Mouse (Mus musculus): ENCODE measurements around the gene Fgl2. TPM values are rescaled to one million over a fixed set of nuclear protein-coding genes. Genes with fewer than 3 reads are reported as not detected.
"Not testable (repeated sequence)": the region's sequence is repeated elsewhere in the genome, so short reads cannot be mapped to it uniquely, and the experiment has no call there.

The Fgl2 gene
- total RNA-seq (2014; fragmentation: Nextera tagmentation) (1.2 and 1.8 TPM in 2 replicates), total RNA-seq (2017) (1.6 and 5.8 TPM in 2 replicates)

GRCm38 (mm10) chr5:21372493-21373179, at the start of gene Fgl2:
TSS of gene Fgl2 (plus strand) at chr5:21372642.
- ATAC-seq (replicated peaks; ENCODE audit: low FRiP score, low TSS enrichment, poor library complexity, severe bottlenecking), result peak; percentile 92

- ATAC-seq (replicated peaks; ENCODE audit: low FRiP score, low TSS enrichment, poor library complexity, severe bottlenecking), result peak; percentile 97
These were observed 45.9 kb upstream of the Fgl2 start for GRCm38 (mm10) chr5:21326494-21326893.

GRCm38 (mm10) chr5:21328560-21328959, 43.9 kb upstream of the Fgl2 start:
- no peak for ATAC-seq (replicated peaks; ENCODE audit: low FRiP score, low TSS enrichment, poor library complexity, severe bottlenecking)

- no peak for ATAC-seq (replicated peaks; ENCODE audit: low FRiP score, low TSS enrichment, poor library complexity, severe bottlenecking)
These were observed 42.5 kb upstream of the Fgl2 start for GRCm38 (mm10) chr5:21329672-21330665.

- peak; percentile 50; the same call in 1 of the 2 replicates for ATAC-seq (replicated peaks; ENCODE audit: low FRiP score, low TSS enrichment, poor library complexity, severe bottlenecking)
These were observed 40.8 kb upstream of the Fgl2 start for GRCm38 (mm10) chr5:21331656-21332055.

GRCm38 (mm10) chr5:21332119-21332518, 40.3 kb upstream of the Fgl2 start:
- ATAC-seq (replicated peaks; ENCODE audit: low FRiP score, low TSS enrichment, poor library complexity, severe bottlenecking), result 0 out of 2 replicates have a peak, but pooled peaks have one; percentile 7

GRCm38 (mm10) chr5:21342265-21342664, 30.2 kb upstream of the Fgl2 start:
- ATAC-seq (replicated peaks; ENCODE audit: low FRiP score, low TSS enrichment, poor library complexity, severe bottlenecking), result not testable (repeated sequence)

GRCm38 (mm10) chr5:21348366-21348765, 24.1 kb upstream of the Fgl2 start:
- no peak for ATAC-seq (replicated peaks; ENCODE audit: low FRiP score, low TSS enrichment, poor library complexity, severe bottlenecking)

GRCm38 (mm10) chr5:21351678-21352077, 20.8 kb upstream of the Fgl2 start:
- no peak for ATAC-seq (replicated peaks; ENCODE audit: low FRiP score, low TSS enrichment, poor library complexity, severe bottlenecking)

GRCm38 (mm10) chr5:21358648-21359047, 13.8 kb upstream of the Fgl2 start:
- ATAC-seq (replicated peaks; ENCODE audit: low FRiP score, low TSS enrichment, poor library complexity, severe bottlenecking), result no peak

- no peak for ATAC-seq (replicated peaks; ENCODE audit: low FRiP score, low TSS enrichment, poor library complexity, severe bottlenecking)
These were observed 9.1 kb upstream of the Fgl2 start for GRCm38 (mm10) chr5:21363343-21363742.

GRCm38 (mm10) chr5:21366338-21367053, 5.9 kb upstream of the Fgl2 start:
- ATAC-seq (replicated peaks; ENCODE audit: low FRiP score, low TSS enrichment, poor library complexity, severe bottlenecking), result no peak

GRCm38 (mm10) chr5:21367514-21367913, 4.9 kb upstream of the Fgl2 start:
- no peak for ATAC-seq (replicated peaks; ENCODE audit: low FRiP score, low TSS enrichment, poor library complexity, severe bottlenecking)

- ATAC-seq (replicated peaks; ENCODE audit: low FRiP score, low TSS enrichment, poor library complexity, severe bottlenecking), result no peak
These were observed 2.1 kb upstream of the Fgl2 start for GRCm38 (mm10) chr5:21370218-21370947.

GRCm38 (mm10) chr5:21371920-21372319, 522 bp upstream of the Fgl2 start:
- ATAC-seq (replicated peaks; ENCODE audit: low FRiP score, low TSS enrichment, poor library complexity, severe bottlenecking), result no peak

GRCm38 (mm10) chr5:21373180-21373518, 707 bp downstream of the Fgl2 start:
- no peak for ATAC-seq (replicated peaks; ENCODE audit: low FRiP score, low TSS enrichment, poor library complexity, severe bottlenecking)

GRCm38 (mm10) chr5:21376935-21377334, 4.5 kb downstream of the Fgl2 start:
- ATAC-seq (replicated peaks; ENCODE audit: low FRiP score, low TSS enrichment, poor library complexity, severe bottlenecking), result no peak

- no peak for ATAC-seq (replicated peaks; ENCODE audit: low FRiP score, low TSS enrichment, poor library complexity, severe bottlenecking)
These were observed 6.0 kb downstream of the Fgl2 start for GRCm38 (mm10) chr5:21378397-21378796.

GRCm38 (mm10) chr5:21381986-21382385, 9.5 kb downstream of the Fgl2 start:
- ATAC-seq (replicated peaks; ENCODE audit: low FRiP score, low TSS enrichment, poor library complexity, severe bottlenecking), result no peak

All from megakaryocyte-erythroid progenitor cell, adult 5-6 weeks (primary cell).